Mouse (Mus musculus) R1 (cell line): ENCODE measurements around the gene Ucn.

Source experiments
- DNase-seq: peaks from one replicate; pipeline ENCODE4 v3.0.0-alpha.2; 2018; ENCODE audit warnings: low read depth, low spot score

Gene Ucn

GRCm38 (mm10) chr5:31108000-31108490, 30.6 kb downstream of the Ucn start, which contains the start of gene Slc30a3:
Slc30a3 (minus strand) TSS chr5:31108237.
- DNase-seq: peak; percentile 57

GRCm38 (mm10) chr5:31105814-31106335, 32.8 kb downstream of the Ucn start, which contains the start of gene Dnajc5g:
Dnajc5g (plus strand) TSS chr5:31106285.
- DNase-seq: no peak

GRCm38 (mm10) chr5:31095711-31096480, 42.7 kb downstream of the Ucn start:
- no peak for DNase-seq

GRCm38 (mm10) chr5:31094799-31095691, 43.6 kb downstream of the Ucn start:
- DNase-seq: peak; percentile 79

- DNase-seq: peak; percentile 26
Observed at GRCm38 (mm10) chr5:31094100-31094798, 44.4 kb downstream of the Ucn start.

GRCm38 (mm10) chr5:31093151-31094041, 45.2 kb downstream of the Ucn start:
- DNase-seq: peak; percentile 82

- no peak for DNase-seq
Observed at GRCm38 (mm10) chr5:31092231-31092975, 46.2 kb downstream of the Ucn start.
